Mouse (Mus musculus) testis, adult 2 months (tissue): ENCODE results near the gene Med12l. TPM values are rescaled to one million over a fixed set of nuclear protein-coding genes. Genes with fewer than 3 reads are reported as not detected.

ENCODE experiments used
- H3K27ac ChIP-seq: fragments of 200-500 bp; 2 replicates; pipeline ENCODE4 v1.5.1; 2012; ENCODE audit warnings: low read depth, low read length; ENCODE audit not compliant: control insufficient read depth, insufficient read depth
- H3K27me3 ChIP-seq: fragments of 200-500 bp; 2 replicates; pipeline ENCODE4 v1.6.1; 2012; ENCODE audit warnings: mild to moderate bottlenecking, low read length, moderate library complexity; ENCODE audit not compliant: control insufficient read depth, insufficient read depth
- H3K36me3 ChIP-seq: fragments of 200-500 bp; 2 replicates; pipeline ENCODE4 v1.6.1; 2012; ENCODE audit warnings: mild to moderate bottlenecking, low read length; ENCODE audit not compliant: control insufficient read depth, insufficient read depth
- H3K4me1 ChIP-seq: fragments of 200-500 bp; 2 replicates; pipeline ENCODE4 v1.6.1; 2012; ENCODE audit warnings: low read length; ENCODE audit not compliant: control insufficient read depth, insufficient read depth
- H3K4me3 ChIP-seq: fragments of 200-500 bp; 2 replicates; pipeline ENCODE4 v1.5.1; 2012; ENCODE audit warnings: low read depth, mild to moderate bottlenecking, low read length, moderate library complexity, mixed read lengths; ENCODE audit not compliant: control insufficient read depth
- CTCF ChIP-seq: fragments of 200-500 bp; IDR thresholded peaks from 2 replicates; pipeline ENCODE4 v1.5.1; 2012; ENCODE audit warnings: low read depth, mild to moderate bottlenecking, inconsistent platforms, low read length, moderate library complexity; ENCODE audit not compliant: control insufficient read depth, insufficient read depth, insufficient replicate concordance
- POLR2A ChIP-seq: fragments of 200-500 bp; IDR thresholded peaks from 2 replicates; pipeline ENCODE4 v1.6.1; 2012; ENCODE audit warnings: low read depth, mild to moderate bottlenecking, inconsistent platforms, low read length, moderate library complexity; ENCODE audit not compliant: control insufficient read depth
- polyA plus RNA-seq: library from polyadenylated mRNA; depleted of rRNA; stranded (reverse); fragments of >200 nt; gene quantifications from 2 replicates; pipeline ENCODE4 v1.2.3, GENCODE M21; 2012

The Med12l gene
- polyA plus RNA-seq, 1 experiment: 4.6 TPM

- TF ChIP-seq POLR2A (no peak), CTCF (no peak)
- Histone ChIP-seq H3K36me3 (no peaks in the 10 kb centered on the region), H3K27ac (no peak overlapping the region), H3K4me3 (no peak overlapping the region), H3K27me3 (no peaks in the 10 kb centered on the region), H3K4me1 (no peaks in the 10 kb centered on the region)
Observed at GRCm38 (mm10) chr3:59157048-59157447, 151.4 kb downstream of the Med12l start.

GRCm38 (mm10) chr3:59160465-59160864 lies 154.8 kb downstream of the Med12l start:
- Histone ChIP-seq H3K27ac (no peak overlapping the region), H3K4me1 (no peaks in the 10 kb centered on the region), H3K27me3 (no peaks in the 10 kb centered on the region), H3K36me3 (no peaks in the 10 kb centered on the region), H3K4me3 (no peak overlapping the region)
- TF ChIP-seq CTCF (no peak), POLR2A (no peak)

GRCm38 (mm10) chr3:59167417-59168054 lies 161.9 kb downstream of the Med12l start:
- H3K4me3 ChIP-seq: no peak overlapping the region
- H3K27me3 ChIP-seq: no peaks in the 10 kb centered on the region
- no peaks in the 10 kb centered on the region for H3K4me1 ChIP-seq
- no peaks in the 10 kb centered on the region for H3K36me3 ChIP-seq
- no peak overlapping the region for H3K27ac ChIP-seq
- TF ChIP-seq CTCF (no peak), POLR2A (no peak)

- no peak for TF ChIP-seq CTCF
- TF ChIP-seq POLR2A: no peak
- Histone ChIP-seq H3K27ac (no peak overlapping the region), H3K4me3 (no peak overlapping the region), H3K27me3 (no peaks in the 10 kb centered on the region), H3K4me1 (no peaks in the 10 kb centered on the region), H3K36me3 (no peaks in the 10 kb centered on the region)
Observed at GRCm38 (mm10) chr3:59168476-59168875, 162.9 kb downstream of the Med12l start.

DNA sequence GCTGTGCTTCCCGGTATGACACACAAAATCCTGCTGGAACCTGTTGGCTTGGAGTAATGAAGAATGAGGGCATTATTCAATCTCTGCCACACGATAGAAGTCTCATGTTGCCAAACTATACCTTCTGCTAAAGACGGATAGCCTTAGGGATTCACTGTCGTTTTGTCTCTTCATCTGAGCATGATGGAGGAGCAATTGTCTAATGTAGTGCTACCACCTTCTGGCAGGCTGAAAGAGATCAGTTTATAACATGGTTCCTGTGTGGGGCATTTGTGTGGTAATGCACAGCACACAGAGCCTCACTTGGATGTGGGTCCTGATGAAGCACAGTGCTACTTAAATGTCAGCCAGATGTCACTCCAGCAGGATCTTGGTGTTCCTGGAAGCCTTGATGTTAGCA lies 163.6 kb downstream of the Med12l start:
- TF ChIP-seq CTCF (no peak), POLR2A (no peak)
- H3K36me3 ChIP-seq: no peaks in the 10 kb centered on the region
- H3K4me1 ChIP-seq: no peaks in the 10 kb centered on the region

GRCm38 (mm10) chr3:59169921-59170627 lies 164.4 kb downstream of the Med12l start:
- no peaks in the 10 kb centered on the region for H3K36me3 ChIP-seq
- H3K4me1 ChIP-seq: no peaks in the 10 kb centered on the region
- H3K27me3 ChIP-seq: no peaks in the 10 kb centered on the region
- H3K27ac ChIP-seq: no peak overlapping the region
- H3K4me3 ChIP-seq: no peak overlapping the region
- TF ChIP-seq CTCF (no peak), POLR2A (no peak)

More for the DNA sequence above, 163.6 kb downstream of the Med12l start:
- no peak overlapping the region for H3K27ac ChIP-seq
- H3K4me3 ChIP-seq: no peak overlapping the region
- no peaks in the 10 kb centered on the region for H3K27me3 ChIP-seq

DNA sequence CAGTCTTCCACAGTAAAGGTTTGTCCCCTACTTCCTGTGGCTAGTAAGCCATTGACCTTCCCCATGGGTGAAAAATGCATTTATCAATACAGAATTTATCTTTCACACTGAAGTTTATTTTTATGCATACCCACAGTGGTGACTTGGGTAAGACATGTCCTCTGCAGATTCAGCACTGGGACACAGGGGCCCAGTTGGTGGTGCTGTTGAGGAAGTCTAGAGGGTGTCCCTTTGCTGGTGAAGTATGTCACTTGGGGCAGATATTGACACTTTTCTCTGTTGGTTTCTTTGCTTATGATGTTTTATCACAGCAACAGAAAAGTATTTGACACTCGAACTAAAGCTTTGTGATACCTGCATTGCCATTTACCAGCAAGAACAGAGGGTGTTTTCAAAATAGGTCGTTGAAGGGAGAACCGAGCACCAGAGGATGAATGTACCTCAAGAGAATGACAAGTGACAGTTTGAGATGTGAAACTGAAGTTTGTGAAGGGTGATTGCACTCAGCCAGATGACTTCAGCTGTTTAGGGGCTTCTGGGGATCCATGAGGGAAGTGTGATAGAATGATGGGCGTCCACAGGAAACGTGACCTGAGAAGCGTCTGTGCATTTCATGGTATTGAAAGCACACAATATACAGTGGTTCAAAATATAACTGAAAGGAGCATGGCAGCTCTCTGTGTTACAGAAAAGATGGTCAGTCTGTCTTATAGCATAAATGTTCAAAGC lies 169.0 kb downstream of the Med12l start:
- Histone ChIP-seq H3K4me1 (no peaks in the 10 kb centered on the region), H3K4me3 (no peak overlapping the region), H3K36me3 (no peaks in the 10 kb centered on the region), H3K27me3 (no peaks in the 10 kb centered on the region), H3K27ac (no peak overlapping the region)
- TF ChIP-seq POLR2A (no peak), CTCF (no peak)
